Mouse (Mus musculus): ENCODE measurements around the gene Ak3. TPM values are rescaled to one million over a fixed set of nuclear protein-coding genes. Genes with fewer than 3 reads are reported as not detected.

Gene Ak3
- polyA plus RNA-seq, 1 experiment from 2014 or later: 106 TPM

DNA sequence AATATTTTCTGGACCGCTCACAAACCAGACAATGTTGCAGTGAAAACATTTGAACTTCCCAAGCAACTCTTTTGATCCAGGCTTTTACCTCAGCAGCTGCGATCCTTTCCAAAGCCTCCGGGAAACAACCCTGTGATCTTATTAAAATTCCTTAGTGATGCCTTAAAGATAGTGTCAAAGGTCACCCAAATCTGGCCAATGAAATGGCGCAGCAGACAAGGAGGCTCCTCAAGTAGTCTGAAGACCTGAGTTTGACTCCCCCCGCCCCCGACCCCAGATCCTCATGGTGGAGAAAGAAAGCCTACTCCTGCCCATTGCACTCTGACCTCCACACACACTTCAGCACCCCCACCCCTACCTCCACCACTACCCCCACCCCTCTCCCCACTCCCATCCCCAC is 12.5 kb upstream of the Ak3 start:
- H3K4me2 ChIP-seq (replicated peaks; ENCODE audit: low read depth, low read length): no peak overlapping the region
- 25% methylated on average over 6 of the region's 6 CpGs for WGBS
- no peak for ATAC-seq (ENCODE audit: low FRiP score, low TSS enrichment)
- no peaks in the 10 kb centered on the region for H3K36me3 ChIP-seq (ENCODE audit: insufficient read depth, low read length)
- no peaks in the 10 kb centered on the region for H3K9me3 ChIP-seq (ENCODE audit: low read length)
- H3K9ac ChIP-seq (replicated peaks; ENCODE audit: low read length): no peak overlapping the region
- no peak overlapping the region for H3K27ac ChIP-seq (ENCODE audit: low read length)
- no peak overlapping the region for H3K4me3 ChIP-seq (ENCODE audit: low read length)
- peaks cover 13% of the 10 kb centered on the region for H3K4me1 ChIP-seq (ENCODE audit: insufficient read depth, low read length)
- H3K27me3 ChIP-seq (ENCODE audit: insufficient read depth, low read length): no peaks in the 10 kb centered on the region

- Histone ChIP-seq H3K4me3 (ENCODE audit: low read length) (no peak overlapping the region), H3K27me3 (ENCODE audit: insufficient read depth, low read length) (no peaks in the 10 kb centered on the region), H3K4me1 (ENCODE audit: insufficient read depth, low read length) (peaks cover 13% of the 10 kb centered on the region), H3K4me2 (replicated peaks; ENCODE audit: low read depth, low read length) (no peak overlapping the region), H3K9me3 (ENCODE audit: low read length) (no peaks in the 10 kb centered on the region), H3K9ac (replicated peaks; ENCODE audit: low read length) (no peak overlapping the region), H3K36me3 (ENCODE audit: insufficient read depth, low read length) (no peaks in the 10 kb centered on the region), H3K27ac (ENCODE audit: low read length) (no peak overlapping the region)
- 83% methylated on average over 2 of the region's 2 CpGs for WGBS
- no peak for ATAC-seq (ENCODE audit: low FRiP score, low TSS enrichment)
These were observed 11.9 kb upstream of the Ak3 start for GRCm38 (mm10) chr19:29059688-29060087.

GRCm38 (mm10) chr19:29058741-29059140 is 11.0 kb upstream of the Ak3 start:
- no peak overlapping the region for H3K9ac ChIP-seq (replicated peaks; ENCODE audit: low read length)
- H3K27ac ChIP-seq (ENCODE audit: low read length): no peak overlapping the region
- peaks cover 10% of the 10 kb centered on the region for H3K4me1 ChIP-seq (ENCODE audit: insufficient read depth, low read length)
- H3K9me3 ChIP-seq (ENCODE audit: low read length): no peaks in the 10 kb centered on the region
- 83% methylated on average over 5 of the region's 5 CpGs for WGBS
- no peak overlapping the region for H3K4me2 ChIP-seq (replicated peaks; ENCODE audit: low read depth, low read length)
- H3K4me3 ChIP-seq (ENCODE audit: low read length): no peak overlapping the region
- no peaks in the 10 kb centered on the region for H3K36me3 ChIP-seq (ENCODE audit: insufficient read depth, low read length)
- no peaks in the 10 kb centered on the region for H3K27me3 ChIP-seq (ENCODE audit: insufficient read depth, low read length)
- ATAC-seq (ENCODE audit: low FRiP score, low TSS enrichment): no peak

DNA sequence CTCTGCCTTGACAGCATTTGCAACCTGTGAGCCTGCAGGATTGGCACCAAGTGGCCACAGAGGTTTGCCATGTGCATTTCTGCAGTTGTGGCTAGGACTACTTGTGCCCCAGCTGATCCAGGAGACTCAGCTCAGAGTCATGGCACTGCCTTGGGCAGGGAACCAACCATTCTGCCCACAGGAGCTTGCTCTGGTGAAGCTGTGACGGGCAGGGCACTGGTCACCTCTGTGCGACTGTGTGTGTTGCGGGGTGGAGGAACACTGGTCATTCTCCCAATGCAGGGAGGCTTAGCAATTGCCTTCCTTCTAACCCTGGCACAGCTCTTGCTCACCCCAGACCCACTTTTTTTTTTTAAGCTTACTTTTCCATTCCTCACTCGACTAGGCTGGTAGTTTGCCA is 7.7 kb upstream of the Ak3 start:
- H3K4me2 ChIP-seq (replicated peaks; ENCODE audit: low read depth, low read length): no peak overlapping the region
- H3K27ac ChIP-seq (ENCODE audit: low read length): no peak overlapping the region
- H3K9me3 ChIP-seq (ENCODE audit: low read length): no peaks in the 10 kb centered on the region
- H3K36me3 ChIP-seq (ENCODE audit: insufficient read depth, low read length): no peaks in the 10 kb centered on the region
- 87% methylated on average over 4 of the region's 4 CpGs for WGBS
- peaks cover 5% of the 10 kb centered on the region; the same call in 1 of the 2 replicates for H3K4me1 ChIP-seq (ENCODE audit: insufficient read depth, low read length)
- no peak overlapping the region for H3K4me3 ChIP-seq (ENCODE audit: low read length)
- H3K9ac ChIP-seq (replicated peaks; ENCODE audit: low read length): no peak overlapping the region
- ATAC-seq (ENCODE audit: low FRiP score, low TSS enrichment): no peak
- no peaks in the 10 kb centered on the region for H3K27me3 ChIP-seq (ENCODE audit: insufficient read depth, low read length)

- WGBS: 70% methylated on average over 6 of the region's 6 CpGs
- Histone ChIP-seq H3K27me3 (ENCODE audit: insufficient read depth, low read length) (no peaks in the 10 kb centered on the region), H3K9me3 (ENCODE audit: low read length) (no peaks in the 10 kb centered on the region), H3K9ac (replicated peaks; ENCODE audit: low read length) (no peak overlapping the region), H3K36me3 (ENCODE audit: insufficient read depth, low read length) (no peaks in the 10 kb centered on the region), H3K4me1 (ENCODE audit: insufficient read depth, low read length) (no peaks in the 10 kb centered on the region), H3K27ac (ENCODE audit: low read length) (no peak overlapping the region), H3K4me2 (replicated peaks; ENCODE audit: low read depth, low read length) (no peak overlapping the region), H3K4me3 (ENCODE audit: low read length) (no peak overlapping the region)
- ATAC-seq (ENCODE audit: low FRiP score, low TSS enrichment): no peak
These were observed 6.8 kb upstream of the Ak3 start for GRCm38 (mm10) chr19:29054594-29054993.

DNA sequence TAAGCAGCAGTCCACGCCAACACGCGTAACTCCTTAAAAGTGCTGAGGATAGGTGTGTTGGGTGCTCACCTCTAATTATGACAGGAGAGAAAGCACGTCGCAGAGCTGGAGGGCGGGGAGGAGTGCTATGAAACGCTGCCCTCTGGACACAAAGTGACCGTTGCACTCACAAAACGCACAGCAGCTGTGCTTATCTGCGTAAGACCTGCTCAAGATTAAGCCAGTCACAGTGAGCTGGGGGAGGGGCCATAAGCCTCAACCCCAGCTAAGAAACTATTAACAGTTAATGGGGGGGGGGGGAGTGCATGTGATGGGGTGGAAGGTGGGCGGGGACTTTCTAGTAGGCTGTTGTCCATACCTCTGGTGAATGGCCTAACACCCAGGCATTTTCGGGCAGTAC is 5.0 kb upstream of the Ak3 start:
- 89% methylated on average over 12 of the region's 12 CpGs for WGBS
- no peak overlapping the region for H3K4me2 ChIP-seq (replicated peaks; ENCODE audit: low read depth, low read length)
- H3K27me3 ChIP-seq (ENCODE audit: insufficient read depth, low read length): no peaks in the 10 kb centered on the region
- ATAC-seq (ENCODE audit: low FRiP score, low TSS enrichment): no peak
- H3K36me3 ChIP-seq (ENCODE audit: insufficient read depth, low read length): no peaks in the 10 kb centered on the region
- H3K4me1 ChIP-seq (ENCODE audit: insufficient read depth, low read length): peaks cover 3% of the 10 kb centered on the region; the same call in 1 of the 2 replicates
- no peak overlapping the region for H3K9ac ChIP-seq (replicated peaks; ENCODE audit: low read length)
- H3K27ac ChIP-seq (ENCODE audit: low read length): no peak overlapping the region
- no peaks in the 10 kb centered on the region for H3K9me3 ChIP-seq (ENCODE audit: low read length)
- H3K4me3 ChIP-seq (ENCODE audit: low read length): no peak overlapping the region

- no peak overlapping the region for H3K27ac ChIP-seq (ENCODE audit: low read length)
- 78% methylated on average over 9 of the region's 9 CpGs for WGBS
- H3K4me3 ChIP-seq (ENCODE audit: low read length): no peak overlapping the region
- ATAC-seq (ENCODE audit: low FRiP score, low TSS enrichment): no peak
- no peaks in the 10 kb centered on the region for H3K36me3 ChIP-seq (ENCODE audit: insufficient read depth, low read length)
- H3K9me3 ChIP-seq (ENCODE audit: low read length): no peaks in the 10 kb centered on the region
- no peaks in the 10 kb centered on the region for H3K27me3 ChIP-seq (ENCODE audit: insufficient read depth, low read length)
- H3K4me1 ChIP-seq (ENCODE audit: insufficient read depth, low read length): peaks cover 8% of the 10 kb centered on the region
- no peak overlapping the region for H3K9ac ChIP-seq (replicated peaks; ENCODE audit: low read length)
- no peak overlapping the region for H3K4me2 ChIP-seq (replicated peaks; ENCODE audit: low read depth, low read length)
These were observed 2.6 kb upstream of the Ak3 start for GRCm38 (mm10) chr19:29050186-29050980.

GRCm38 (mm10) chr19:29049401-29050075 is 1.8 kb upstream of the Ak3 start:
- Histone ChIP-seq H3K4me3 (ENCODE audit: low read length) (no peak overlapping the region), H3K9ac (replicated peaks; ENCODE audit: low read length) (no peak overlapping the region), H3K4me2 (replicated peaks; ENCODE audit: low read depth, low read length) (no peak overlapping the region), H3K36me3 (ENCODE audit: insufficient read depth, low read length) (no peaks in the 10 kb centered on the region), H3K4me1 (ENCODE audit: insufficient read depth, low read length) (peaks cover 8% of the 10 kb centered on the region), H3K27me3 (ENCODE audit: insufficient read depth, low read length) (no peaks in the 10 kb centered on the region), H3K27ac (ENCODE audit: low read length) (no peak overlapping the region), H3K9me3 (ENCODE audit: low read length) (no peaks in the 10 kb centered on the region)
- WGBS: 80% methylated on average over 12 of the region's 12 CpGs
- ATAC-seq (ENCODE audit: low FRiP score, low TSS enrichment): no peak

DNA sequence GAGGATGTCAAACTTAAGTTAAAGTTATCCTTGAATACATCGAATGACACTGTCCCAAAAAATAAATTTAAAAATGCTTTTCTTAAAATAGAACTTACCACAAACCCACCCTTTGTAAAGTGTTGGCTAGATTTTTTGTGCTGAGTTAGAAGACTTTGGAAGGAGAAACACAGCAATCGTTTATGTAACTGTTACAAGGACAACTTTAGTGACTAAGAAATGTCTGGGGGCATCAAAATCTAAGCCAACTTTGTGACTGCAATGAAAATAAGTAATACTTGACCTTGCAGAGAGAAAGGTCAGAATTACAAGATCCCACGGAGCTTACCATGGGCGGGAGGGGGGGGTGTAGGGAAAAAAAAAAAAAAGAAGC is 814 bp downstream of the Ak3 start:
- H3K27ac ChIP-seq (ENCODE audit: low read length): peak overlapping the region; percentile 92
- peaks cover 8% of the 10 kb centered on the region for H3K4me1 ChIP-seq (ENCODE audit: insufficient read depth, low read length)
- no peak for ATAC-seq (ENCODE audit: low FRiP score, low TSS enrichment)
- H3K9me3 ChIP-seq (ENCODE audit: low read length): no peaks in the 10 kb centered on the region
- 26% methylated on average over 4 of the region's 4 CpGs for WGBS
- H3K4me3 ChIP-seq (ENCODE audit: low read length): peak overlapping the region; percentile 86
- H3K27me3 ChIP-seq (ENCODE audit: insufficient read depth, low read length): no peaks in the 10 kb centered on the region
- H3K9ac ChIP-seq (replicated peaks; ENCODE audit: low read length): peak overlapping the region; percentile 94
- H3K36me3 ChIP-seq (ENCODE audit: insufficient read depth, low read length): no peaks in the 10 kb centered on the region
- H3K4me2 ChIP-seq (replicated peaks; ENCODE audit: low read depth, low read length): peak overlapping the region; percentile 74
